Mouse (Mus musculus) C2C12 (cell line): ENCODE measurements around the gene Slc2a13. TPM values are rescaled to one million over a fixed set of nuclear protein-coding genes. Genes with fewer than 3 reads are reported as not detected.

ENCODE experiments used
- H3K27me3 ChIP-seq: one replicate; pipeline ENCODE4 v1.6.1; 2011; ENCODE audit not compliant: control insufficient read depth, insufficient read depth, insufficient read length
- H3K36me3 ChIP-seq: one replicate; pipeline ENCODE4 v1.6.1; 2011; ENCODE audit not compliant: control insufficient read depth, insufficient read depth
- H3K4me3 ChIP-seq: one replicate; pipeline ENCODE4 v1.5.1; 2011; ENCODE audit warnings: mild to moderate bottlenecking, control low read depth; ENCODE audit not compliant: poor library complexity, insufficient read depth, severe bottlenecking
- H3K79me2 ChIP-seq: one replicate; pipeline ENCODE4 v1.6.1; 2011; ENCODE audit not compliant: control insufficient read depth, insufficient read depth
- H3K79me3 ChIP-seq: one replicate; pipeline ENCODE4 v1.6.1; 2011; ENCODE audit warnings: low read depth, control low read depth
- H3ac ChIP-seq: one replicate; pipeline ENCODE3; 2011; ENCODE audit warnings: low read depth; ENCODE audit not compliant: control insufficient read depth, insufficient read length
- CEBPB ChIP-seq: IDR thresholded peaks from one replicate; pipeline ENCODE4 v1.6.1; 2011; ENCODE audit warnings: low read depth, mild to moderate bottlenecking, control low read depth, moderate library complexity
- CTCF ChIP-seq: IDR thresholded peaks from one replicate; pipeline ENCODE4 v1.5.1; 2011; ENCODE audit not compliant: control insufficient read depth, insufficient read depth, insufficient read length
- FOSL1 ChIP-seq: IDR thresholded peaks from one replicate; pipeline ENCODE4 v1.8.0; 2011; ENCODE audit warnings: mild to moderate bottlenecking, low read length; ENCODE audit not compliant: poor library complexity, insufficient read depth, severe bottlenecking
- MAX ChIP-seq: IDR thresholded peaks from one replicate; pipeline ENCODE4 v1.6.1; 2011; ENCODE audit warnings: mild to moderate bottlenecking, control low read depth
- MYOD1 ChIP-seq: IDR thresholded peaks from one replicate; pipeline ENCODE4 v1.6.1; 2011; ENCODE audit warnings: low read depth; ENCODE audit not compliant: control insufficient read depth, insufficient read length
- MYOG ChIP-seq: IDR thresholded peaks from one replicate; pipeline ENCODE4 v1.6.1; 2011; ENCODE audit not compliant: control insufficient read depth, insufficient read length; ENCODE audit errors: extremely low read depth
- USF1 ChIP-seq: IDR thresholded peaks from one replicate; pipeline ENCODE4 v1.6.1; 2011; ENCODE audit warnings: low read depth, mild to moderate bottlenecking, control low read depth, moderate library complexity
- polyA plus RNA-seq: library from polyadenylated mRNA; unstranded; fragments of >200 nt; fragmentation: generic; extraction: Trizol; gene quantifications from one replicate; pipeline ENCODE4 v1.2.1, GENCODE M21; 2012; ENCODE audit warnings: missing spikeins

Slc2a13 gene
- polyA plus RNA-seq, 1 experiment, result 0.25 TPM

- H3K4me3 ChIP-seq, result no peak overlapping the region
- H3K27me3 ChIP-seq, result no peaks in the 10 kb centered on the region
- H3K79me3 ChIP-seq, result no peaks in the 10 kb centered on the region
- no peak overlapping the region for H3ac ChIP-seq
- no peaks in the 10 kb centered on the region for H3K79me2 ChIP-seq
- no peak for TF ChIP-seq MYOD1
- H3K36me3 ChIP-seq, result no peaks in the 10 kb centered on the region
These were observed 7.9 kb downstream of the Slc2a13 start for GRCm38 (mm10) chr15:91565025-91565605.

GRCm38 (mm10) chr15:91561728-91562127 is 11.3 kb downstream of the Slc2a13 start:
- Histone ChIP-seq H3K79me3 (no peaks in the 10 kb centered on the region), H3K4me3 (no peak overlapping the region), H3K79me2 (no peaks in the 10 kb centered on the region), H3K27me3 (no peaks in the 10 kb centered on the region), H3K36me3 (no peaks in the 10 kb centered on the region), H3ac (no peak overlapping the region)
- TF ChIP-seq USF1 (no peak), FOSL1 (no peak), MYOD1 (no peak), MYOG (no peak), CTCF (no peak), CEBPB (no peak), MAX (no peak)

- no peak overlapping the region for H3K4me3 ChIP-seq
- no peaks in the 10 kb centered on the region for H3K79me2 ChIP-seq
- H3K27me3 ChIP-seq, result no peaks in the 10 kb centered on the region
- H3ac ChIP-seq, result no peak overlapping the region
- H3K36me3 ChIP-seq, result no peaks in the 10 kb centered on the region
- TF ChIP-seq CEBPB, result no peak
- TF ChIP-seq MYOD1, result no peak
- TF ChIP-seq USF1, result no peak
- TF ChIP-seq MAX, result no peak
- no peak for TF ChIP-seq FOSL1
- no peak for TF ChIP-seq MYOG
- TF ChIP-seq CTCF, result no peak
- no peaks in the 10 kb centered on the region for H3K79me3 ChIP-seq
These were observed 17.7 kb downstream of the Slc2a13 start for GRCm38 (mm10) chr15:91555336-91555736.

- Histone ChIP-seq H3K36me3 (no peaks in the 10 kb centered on the region), H3K79me2 (no peaks in the 10 kb centered on the region), H3K27me3 (no peaks in the 10 kb centered on the region), H3K4me3 (no peak overlapping the region), H3K79me3 (no peaks in the 10 kb centered on the region), H3ac (no peak overlapping the region)
- TF ChIP-seq USF1 (no peak), MYOG (no peak), CTCF (no peak), MYOD1 (no peak), FOSL1 (no peak), MAX (no peak), CEBPB (no peak)
These were observed 24.3 kb downstream of the Slc2a13 start for GRCm38 (mm10) chr15:91548586-91549268.

GRCm38 (mm10) chr15:91544586-91544985 is 28.5 kb downstream of the Slc2a13 start:
- Histone ChIP-seq H3K36me3 (no peaks in the 10 kb centered on the region), H3K27me3 (no peaks in the 10 kb centered on the region), H3ac (no peak overlapping the region), H3K4me3 (no peak overlapping the region), H3K79me3 (no peaks in the 10 kb centered on the region), H3K79me2 (no peaks in the 10 kb centered on the region)
- TF ChIP-seq FOSL1 (no peak), MAX (no peak), MYOG (no peak), CTCF (no peak), MYOD1 (no peak), USF1 (no peak), CEBPB (no peak)

GRCm38 (mm10) chr15:91538439-91538838 is 34.6 kb downstream of the Slc2a13 start:
- H3K27me3 ChIP-seq, result no peaks in the 10 kb centered on the region
- H3ac ChIP-seq, result no peak overlapping the region
- no peaks in the 10 kb centered on the region for H3K36me3 ChIP-seq
- H3K79me3 ChIP-seq, result no peaks in the 10 kb centered on the region
- no peak for TF ChIP-seq USF1
- TF ChIP-seq MYOG, result no peak
- no peak for TF ChIP-seq MAX
- TF ChIP-seq CEBPB, result no peak
- no peak for TF ChIP-seq CTCF
- no peak for TF ChIP-seq FOSL1
- no peaks in the 10 kb centered on the region for H3K79me2 ChIP-seq
- H3K4me3 ChIP-seq, result no peak overlapping the region
